Comparison of ENCODE assay signal across 8 mouse cellular contexts in genomic region chr11:101424105-101424851, GRCm38 (mm10). TPM values are rescaled to one million over a fixed set of nuclear protein-coding genes. Genes with fewer than 3 reads are reported as not detected.
DNase-seq lines count a peak whose midpoint lies in the region; ATAC-seq and TF ChIP-seq lines count a peak whose summit lies in the region.

TSS of gene Gm27029 (minus strand) at chr11:101424796.

- H3K36me3 ChIP-seq in heart, adult 2 months (ENCODE audit: control insufficient read depth, insufficient read depth, low read length), result peaks cover 4% of the 10 kb centered on the region; the same call in 1 of the 2 replicates

- H3K9ac ChIP-seq in heart, adult 2 months (ENCODE audit: low read depth, low read length), result peak within 1 kb of the TSS; percentile 91

- H3K79me2 ChIP-seq in heart, adult 2 months (replicated peaks; ENCODE audit: control insufficient read depth, insufficient read depth, low read length), result 0 out of 2 replicates have a peak, but pooled peaks cover 1% of the 10 kb centered on the region

- no peaks in the 10 kb centered on the region for H3K27me3 ChIP-seq in heart, adult 2 months (ENCODE audit: control insufficient read depth, insufficient read depth, low read length)

- peak within 1 kb of the TSS; percentile 80 for H3K4me3 ChIP-seq in lung, adult 2 months (replicated peaks; ENCODE audit: extremely low read depth, low read depth, low read length)
- peak within 1 kb of the TSS; percentile 93 for H3K4me3 ChIP-seq in brown adipose tissue, adult 24 weeks (ENCODE audit: insufficient read depth, low read depth, low read length)
- peak within 1 kb of the TSS; percentile 95 for H3K4me3 ChIP-seq in heart, adult 2 months

- 0 out of 2 replicates have a peak, but pooled peaks have one; percentile 24 for ATAC-seq in megakaryocyte-erythroid progenitor cell, adult 5-6 weeks (replicated peaks; ENCODE audit: low FRiP score, low TSS enrichment, poor library complexity, severe bottlenecking)

- intact Hi-C loops in heart, adult 2 months (cut with DNase I), result no loop called here

- TF ChIP-seq POLR2A in lung, adult 2 months (IDR thresholded peaks at IDR 0.05; ENCODE audit: borderline replicate concordance, extremely low read depth, low read depth, low read length), result no peak
- TF ChIP-seq POLR2A in heart, adult 2 months (IDR thresholded peaks at IDR 0.05; ENCODE audit: insufficient read depth, low read depth, low read length), result peak; percentile 60; the same call in 1 of the 2 replicates

- TF ChIP-seq EP300 in heart, adult 2 months (IDR thresholded peaks at IDR 0.05; ENCODE audit: insufficient read depth, low read depth, low read length), result peak; percentile 48; the same call in 1 of the 2 replicates

- DNase-seq in lung, adult 2 months, result no peak
- DNase-seq in lung, postnatal 25 days (ENCODE audit: low spot score), result no peak
- peak; percentile 32 to 56 for DNase-seq in heart, adult 2 months
- peak; percentile 23 for DNase-seq in kidney, postnatal 14 days
- no peak for DNase-seq in spleen, postnatal 14 days (ENCODE audit: low spot score in 2 of 2)
- no peak for DNase-seq in urinary bladder, adult 18-20 months (ENCODE audit: low spot score in 2 of 2)

- H3K4me1 ChIP-seq in lung, adult 2 months (ENCODE audit: control insufficient read depth, insufficient read depth, low read length), result peaks cover 11% of the 10 kb centered on the region
- peaks cover 8% of the 10 kb centered on the region for H3K4me1 ChIP-seq in brown adipose tissue, adult 24 weeks (ENCODE audit: control insufficient read depth, insufficient read depth, insufficient read length, low read length)
- H3K4me1 ChIP-seq in heart, adult 2 months (ENCODE audit: control insufficient read depth, insufficient read depth, low read length), result peaks cover 8% of the 10 kb centered on the region

- peak within 1 kb of the TSS; percentile 73 for H3K27ac ChIP-seq in brown adipose tissue, adult 24 weeks (replicated peaks; ENCODE audit: low read depth, low read length)
- H3K27ac ChIP-seq in heart, adult 2 months, result peak within 1 kb of the TSS; percentile 91

- 4% methylated on average over 23 of the region's 23 CpGs for WGBS in lung, adult 2 months
- 1% methylated on average over 23 of the region's 23 CpGs for WGBS in heart, adult 2 months

- no peak for TF ChIP-seq CTCF in lung, adult 2 months (IDR thresholded peaks at IDR 0.05; ENCODE audit: insufficient read depth, low read length)
- no peak for TF ChIP-seq CTCF in heart, adult 2 months (IDR thresholded peaks at IDR 0.05)

RNA-seq across cellular contexts. Expression of gene Gm27029, which starts in this region (rescaled TPM):
- polyA plus RNA-seq in lung, adult 2 months (2012; rRNA removed), result 0.22 and 0.36 TPM in 2 replicates
- 7.1 and 9.8 TPM in 2 replicates for polyA plus RNA-seq in brown adipose tissue, adult 24 weeks (2012; ENCODE audit: insufficient read depth, insufficient read length, missing spikeins)
- 10 to 100 TPM in 1 of 2 experiments, 1 to 10 TPM in 1; 5.1 to 10.2 TPM for total RNA-seq in heart, adult 2 months (2021)
- 1.3 and 2.4 TPM in 2 replicates for polyA plus RNA-seq in heart, adult 2 months (2012; rRNA removed)
- 4.9 and 7.1 TPM in 2 replicates for total RNA-seq in megakaryocyte-erythroid progenitor cell, adult 5-6 weeks (2014; fragmentation: Nextera tagmentation)
- total RNA-seq in megakaryocyte-erythroid progenitor cell, adult 5-6 weeks (2017), result 0.61 TPM in 1 of 2 replicates, not detected in the other

Comparison
In these comparisons a context has a peak if more than half of its experiments do, and no peak if none do; other contexts are left out.
1. DNase-seq: peak in heart, adult 2 months (2 of 2) and kidney, postnatal 14 days (single experiment); none in lung, adult 2 months (single experiment), lung, postnatal 25 days (single experiment), spleen, postnatal 14 days (0 of 2) and urinary bladder, adult 18-20 months (0 of 2).
2. Peak in every context shown above with its lines, with median percentiles within 50 percentile points of each other: H3K4me3 ChIP-seq.